25 mouse cellular contexts compared by ENCODE assay signal in the genomic region with DNA sequence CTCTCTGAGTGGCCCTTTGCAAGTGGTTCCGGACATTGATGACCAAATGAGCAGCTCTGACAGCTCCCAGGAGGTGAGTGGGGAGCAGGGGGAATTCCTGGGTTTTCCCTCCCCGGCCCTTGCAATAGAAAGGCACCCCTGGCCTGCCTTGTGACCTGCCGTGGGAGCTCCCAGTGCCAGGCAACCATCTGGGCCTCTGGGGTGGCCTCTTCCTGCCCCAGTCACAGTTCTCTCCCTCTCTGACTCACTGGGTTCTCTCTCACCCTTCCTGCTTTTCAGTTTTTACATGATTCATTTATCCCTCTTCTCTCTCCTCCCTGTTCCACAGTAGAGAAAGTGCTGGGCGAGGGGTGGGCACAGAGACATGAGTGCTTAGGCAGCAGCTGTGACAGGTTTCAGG. TPM values are rescaled to one million over a fixed set of nuclear protein-coding genes. Genes with fewer than 3 reads are reported as not detected.
DNase-seq lines count a peak whose midpoint lies in the region; ATAC-seq and TF ChIP-seq lines count a peak whose summit lies in the region.
"Had no signal": no experiment of that assay in that cellular context is flagged by ENCODE, and none has a peak within 500 bp of the region (broad histone marks: within the 10 kb centered on the region; RNA-seq: fewer than 3 reads in every experiment).

No protein-coding gene starts in this region.

- H3K27me3 ChIP-seq in midbrain, embryonic 11.5 days (ENCODE audit: control insufficient read depth, insufficient read depth, low read length), result no peaks in the 10 kb centered on the region
- H3K27me3 ChIP-seq in midbrain, embryonic 10.5 days (ENCODE audit: low read depth, poor library complexity, severe bottlenecking), result no peaks in the 10 kb centered on the region
- no peaks in the 10 kb centered on the region for H3K27me3 ChIP-seq in limb, embryonic 10.5 days (ENCODE audit: low read depth, poor library complexity, severe bottlenecking)
- H3K27me3 ChIP-seq: CH12.LX; forebrain, embryonic 13.5 days; hindbrain, embryonic 12.5 days; intestine, embryonic 15.5 days had no signal

- no peaks in the 10 kb centered on the region for H3K9me3 ChIP-seq in midbrain, embryonic 11.5 days (ENCODE audit: control insufficient read depth, low read length)
- H3K9me3 ChIP-seq in midbrain, embryonic 10.5 days (replicated peaks), result no peaks in the 10 kb centered on the region
- no peaks in the 10 kb centered on the region for H3K9me3 ChIP-seq in limb, embryonic 10.5 days (replicated peaks)
- H3K9me3 ChIP-seq: forebrain, embryonic 10.5 days; forebrain, embryonic 13.5 days; G1E; hindbrain, embryonic 12.5 days; intestine, embryonic 15.5 days had no signal

- peaks cover 6% of the 10 kb centered on the region for H3K36me3 ChIP-seq in midbrain, embryonic 11.5 days (ENCODE audit: control insufficient read depth, insufficient read depth, low read length)
- peaks cover 76% of the 10 kb centered on the region for H3K36me3 ChIP-seq in midbrain, embryonic 10.5 days
- H3K36me3 ChIP-seq in limb, embryonic 10.5 days, result peaks cover 77% of the 10 kb centered on the region

- H3K9ac ChIP-seq in midbrain, embryonic 11.5 days (ENCODE audit: low read length), result no peak overlapping the region
- H3K9ac ChIP-seq: forebrain, embryonic 13.5 days; hindbrain, embryonic 12.5 days; intestine, embryonic 15.5 days had no signal

- no peak for TF ChIP-seq POLR2A in bone marrow macrophage, adult 2 months (IDR thresholded peaks at IDR 0.05; ENCODE audit: borderline replicate concordance, low read depth, low read length)

- TF ChIP-seq CTCF in bone marrow macrophage, adult 2 months (IDR thresholded peaks at IDR 0.05; ENCODE audit: low read depth, low read length), result no peak
- no peak for TF ChIP-seq CTCF in layer of hippocampus, adult 2 months (conservative IDR thresholded peaks at IDR 0.05)

- H3K27ac ChIP-seq in midbrain, embryonic 11.5 days (ENCODE audit: low read depth, low read length), result no peak overlapping the region
- no peak overlapping the region for H3K27ac ChIP-seq in midbrain, embryonic 10.5 days (replicated peaks)
- peak overlapping the region; percentile 50; the same call in 1 of the 2 replicates for H3K27ac ChIP-seq in bone marrow macrophage, adult 2 months (ENCODE audit: insufficient read depth, low read depth, low read length)
- H3K27ac ChIP-seq in limb, embryonic 10.5 days, result 0 out of 2 replicates have a peak overlapping the region, but pooled peaks have one; percentile 11
- no peak overlapping the region for H3K27ac ChIP-seq in layer of hippocampus, adult 2 months
- H3K27ac ChIP-seq: forebrain, embryonic 10.5 days; forebrain, embryonic 13.5 days; hindbrain, embryonic 12.5 days; intestine, embryonic 15.5 days had no signal

- no peak overlapping the region for H3K4me3 ChIP-seq in midbrain, embryonic 11.5 days (ENCODE audit: low read depth, low read length)
- no peak overlapping the region for H3K4me3 ChIP-seq in midbrain, embryonic 10.5 days
- no peak overlapping the region for H3K4me3 ChIP-seq in bone marrow macrophage, adult 2 months (ENCODE audit: insufficient read depth, low read length)
- H3K4me3 ChIP-seq in limb, embryonic 10.5 days, result no peak overlapping the region
- no peak overlapping the region for H3K4me3 ChIP-seq in layer of hippocampus, adult 2 months
- H3K4me3 ChIP-seq: forebrain, embryonic 10.5 days; forebrain, embryonic 13.5 days; hindbrain, embryonic 12.5 days; intestine, embryonic 15.5 days had no signal

- 81% methylated on average over 4 of the region's 4 CpGs for WGBS in midbrain, embryonic 11.5 days
- 84% methylated on average over 4 of the region's 4 CpGs for WGBS in midbrain, embryonic 10.5 days
- WGBS in limb, embryonic 10.5 days, result 84% methylated on average over 4 of the region's 4 CpGs

- no peaks in the 10 kb centered on the region for H3K4me1 ChIP-seq in midbrain, embryonic 11.5 days (ENCODE audit: control insufficient read depth, insufficient read depth, low read length)
- H3K4me1 ChIP-seq in midbrain, embryonic 10.5 days, result no peaks in the 10 kb centered on the region; the same call in 1 of the 2 replicates
- peaks cover 18% of the 10 kb centered on the region for H3K4me1 ChIP-seq in bone marrow macrophage, adult 2 months (ENCODE audit: control insufficient read depth, insufficient read depth, low read length)
- peaks cover 15% of the 10 kb centered on the region for H3K4me1 ChIP-seq in limb, embryonic 10.5 days

- DNase-seq in midbrain, embryonic 11.5 days (ENCODE audit: low spot score, missing footprints), result peak; percentile 74
- no peak for DNase-seq in midbrain, embryonic 10.5 days (ENCODE audit: low spot score)
- no peak for DNase-seq in limb, embryonic 10.5 days (ENCODE audit: low spot score)
- no peak for DNase-seq in layer of hippocampus, adult 2 months (ENCODE audit: low spot score in 2 of 2)
- DNase-seq in left cerebral cortex, adult 8-10 months (ENCODE audit: low spot score in 2 of 2), result no peak
- DNase-seq: adrenal gland, postnatal 10 days; adrenal gland, postnatal 36 days; B cell, adult 2 months; cerebellum, adult 11-12 months; cerebellum, adult 9-10 months; cerebellum, postnatal 14 days; gastrocnemius, postnatal 10 days; gastrocnemius, postnatal 36 days; heart, adult 11 months; kidney, adult 11 months had no signal

- H3K4me2 ChIP-seq in midbrain, embryonic 11.5 days, result no peak overlapping the region
- H3K4me2 ChIP-seq: forebrain, embryonic 13.5 days; heart, embryonic 11.5 days; hindbrain, embryonic 12.5 days; intestine, embryonic 15.5 days had no signal

- no peak for ATAC-seq in midbrain, embryonic 11.5 days (ENCODE audit: low FRiP score)
- ATAC-seq: forebrain, embryonic 13.5 days; forebrain, embryonic 16.5 days; hindbrain, embryonic 16.5 days; intestine, embryonic 15.5 days had no signal

RNA-seq across cellular contexts. Expression of a gene that starts 9.8 kb away (rescaled TPM):
- 22.4 and 24.8 TPM in 2 replicates for polyA plus RNA-seq in midbrain, embryonic 11.5 days (2014; fragmentation: Nextera tagmentation; extraction: Ambion mirVana)
- polyA plus RNA-seq in midbrain, embryonic 10.5 days (2016; fragmentation: Nextera tagmentation; extraction: Ambion mirVana), result 22.1 and 25.0 TPM in 2 replicates
- 20.7 and 23.1 TPM in 2 replicates for polyA plus RNA-seq in bone marrow macrophage, adult 2 months (2012; ENCODE audit: insufficient read depth, insufficient read length, missing spikeins)
- polyA plus RNA-seq in limb, embryonic 10.5 days (2016; fragmentation: Nextera tagmentation; extraction: Ambion mirVana), result 72.7 and 82.2 TPM in 2 replicates
- total RNA-seq in layer of hippocampus, adult 2 months (2021), result 1 to 10 TPM; 3.3 to 3.6 TPM
- 1 to 10 TPM; 2.4 to 5.6 (median 3.1) TPM for total RNA-seq in left cerebral cortex, adult 8-10 months (2022)

RNA-seq across cellular contexts. Expression of a gene that starts 25.5 kb away (rescaled TPM):
- polyA plus RNA-seq in midbrain, embryonic 11.5 days (2014; fragmentation: Nextera tagmentation; extraction: Ambion mirVana), result 1.4 TPM in 2 replicates
- polyA plus RNA-seq in midbrain, embryonic 10.5 days (2016; fragmentation: Nextera tagmentation; extraction: Ambion mirVana), result 0.79 and 1.3 TPM in 2 replicates
- 1.3 and 2.0 TPM in 2 replicates for polyA plus RNA-seq in bone marrow macrophage, adult 2 months (2012; ENCODE audit: insufficient read depth, insufficient read length, missing spikeins)
- 2.9 and 4.7 TPM in 2 replicates for polyA plus RNA-seq in limb, embryonic 10.5 days (2016; fragmentation: Nextera tagmentation; extraction: Ambion mirVana)
- total RNA-seq in layer of hippocampus, adult 2 months (2021), result under 1 TPM; 0.59 to 0.81 TPM
- total RNA-seq in left cerebral cortex, adult 8-10 months (2022), result 1 to 10 TPM in 1 of 4 experiments, under 1 TPM in 3; 0.63 to 1.4 (median 0.85) TPM

RNA-seq across cellular contexts. Expression of a gene that starts 34.0 kb away (rescaled TPM):
- polyA plus RNA-seq in midbrain, embryonic 11.5 days (2014; fragmentation: Nextera tagmentation; extraction: Ambion mirVana), result 20.8 and 25.4 TPM in 2 replicates
- 45.0 and 48.9 TPM in 2 replicates for polyA plus RNA-seq in midbrain, embryonic 10.5 days (2016; fragmentation: Nextera tagmentation; extraction: Ambion mirVana)
- 25.5 and 26.5 TPM in 2 replicates for polyA plus RNA-seq in bone marrow macrophage, adult 2 months (2012; ENCODE audit: insufficient read depth, insufficient read length, missing spikeins)
- polyA plus RNA-seq in limb, embryonic 10.5 days (2016; fragmentation: Nextera tagmentation; extraction: Ambion mirVana), result 48.2 and 52.1 TPM in 2 replicates
- total RNA-seq in layer of hippocampus, adult 2 months (2021), result 10 to 100 TPM; 24.8 to 26.6 TPM
- total RNA-seq in left cerebral cortex, adult 8-10 months (2022), result 10 to 100 TPM; 28.8 to 37.6 (median 33.8) TPM

RNA-seq across cellular contexts. Expression of a gene that starts 41.4 kb away (rescaled TPM):
- polyA plus RNA-seq in midbrain, embryonic 11.5 days (2014; fragmentation: Nextera tagmentation; extraction: Ambion mirVana), result 40.8 and 45.7 TPM in 2 replicates
- polyA plus RNA-seq in midbrain, embryonic 10.5 days (2016; fragmentation: Nextera tagmentation; extraction: Ambion mirVana), result 48.6 and 49.1 TPM in 2 replicates
- 37.9 and 38.6 TPM in 2 replicates for polyA plus RNA-seq in bone marrow macrophage, adult 2 months (2012; ENCODE audit: insufficient read depth, insufficient read length, missing spikeins)
- polyA plus RNA-seq in limb, embryonic 10.5 days (2016; fragmentation: Nextera tagmentation; extraction: Ambion mirVana), result 41.3 and 48.0 TPM in 2 replicates
- 10 to 100 TPM; 13.4 to 13.8 TPM for total RNA-seq in layer of hippocampus, adult 2 months (2021)
- total RNA-seq in left cerebral cortex, adult 8-10 months (2022), result 10 to 100 TPM; 14.5 to 18.7 (median 15.5) TPM

Comparison
In these comparisons a context has a peak if more than half of its experiments do, and no peak if none do; other contexts are left out.
1. H3K27ac ChIP-seq: peak in bone marrow macrophage, adult 2 months (single experiment) and limb, embryonic 10.5 days (single experiment); none in midbrain, embryonic 11.5 days (single experiment), midbrain, embryonic 10.5 days (single experiment) and layer of hippocampus, adult 2 months (single experiment).